Mouse (Mus musculus) E14TG2a.4 (cell line): ENCODE results near the gene 9630041A04Rik.

ENCODE experiments used
- CTCF ChIP-seq: conservative IDR thresholded peaks from 2 replicates; pipeline ENCODE4 v1.5.1; 2014; ENCODE audit warnings: low read length
- POU5F1 ChIP-seq: IDR thresholded peaks from 2 replicates; pipeline ENCODE4 v1.6.1; 2014; ENCODE audit warnings: low read length, borderline replicate concordance

GRCm38 (mm10) chr9:101841101-101841500, 20.5 kb upstream of the 9630041A04Rik start:
- no peak for TF ChIP-seq CTCF
- TF ChIP-seq POU5F1, result no peak
